Mouse (Mus musculus): Measurements from ENCODE around the gene Fdxr.

The Fdxr gene

DNA sequence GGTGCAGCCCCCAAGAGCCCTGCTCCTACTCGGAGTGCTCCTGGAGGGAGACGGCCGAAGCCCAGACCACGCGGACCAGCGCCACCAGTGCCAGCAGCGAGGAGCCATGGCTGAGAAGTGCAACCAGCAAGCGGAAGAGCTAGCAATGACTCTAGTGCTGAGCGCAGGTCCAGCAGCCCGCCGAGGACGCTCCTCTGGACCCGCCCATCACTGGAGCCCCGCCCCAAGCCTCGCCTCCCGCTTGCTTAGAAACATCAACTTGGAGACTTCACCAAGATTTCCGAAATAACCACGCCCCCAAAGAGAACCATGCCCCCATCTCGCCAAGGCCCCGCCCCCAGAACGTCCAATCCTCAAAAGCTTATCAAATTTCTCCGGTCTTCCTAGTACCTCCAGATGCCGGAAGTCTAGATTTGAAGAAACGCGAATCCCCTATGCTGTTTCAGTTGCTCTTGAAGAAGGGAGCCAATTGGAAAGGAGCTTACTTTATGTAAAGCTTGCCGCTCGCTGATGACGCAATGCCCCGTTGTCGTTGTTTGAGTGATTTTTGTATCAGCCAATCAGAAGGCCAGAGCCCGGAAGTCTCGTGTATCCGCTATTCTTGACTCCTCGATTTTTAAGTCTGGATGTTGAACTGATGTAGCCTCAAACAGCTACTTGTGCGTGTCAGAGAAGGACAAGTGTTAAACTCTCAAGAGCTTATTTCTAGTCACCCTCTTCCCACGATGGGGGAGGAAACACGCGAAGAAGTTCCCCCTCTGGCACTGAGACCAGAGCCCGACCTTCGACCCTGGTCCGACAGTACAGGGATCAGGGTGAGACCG is at the start of gene Fdxr:
TSS of gene Fdxr (minus strand) at position 271 of the 824 bp plus-strand sequence.
- peak; percentile 99 for DNase-seq

DNA sequence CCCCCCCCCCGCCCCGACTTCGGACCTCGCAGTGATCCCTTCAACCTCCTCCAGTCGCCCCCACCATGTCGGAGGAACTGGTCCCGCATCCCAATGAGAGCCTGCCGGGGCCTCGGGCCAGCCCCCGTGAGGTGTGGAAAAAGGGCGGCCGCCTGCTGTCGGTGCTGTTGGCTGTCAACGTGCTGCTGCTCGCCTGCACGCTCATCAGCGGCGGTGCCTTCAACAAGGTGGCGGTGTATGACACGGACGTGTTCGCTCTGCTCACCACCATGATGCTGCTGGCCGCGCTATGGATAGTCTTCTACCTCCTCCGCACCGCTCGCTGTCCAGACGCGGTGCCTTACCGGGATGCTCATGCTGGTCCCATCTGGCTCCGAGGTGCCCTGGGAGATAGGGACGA is 46.5 kb upstream of the Fdxr start:
- no peak for DNase-seq

DNA sequence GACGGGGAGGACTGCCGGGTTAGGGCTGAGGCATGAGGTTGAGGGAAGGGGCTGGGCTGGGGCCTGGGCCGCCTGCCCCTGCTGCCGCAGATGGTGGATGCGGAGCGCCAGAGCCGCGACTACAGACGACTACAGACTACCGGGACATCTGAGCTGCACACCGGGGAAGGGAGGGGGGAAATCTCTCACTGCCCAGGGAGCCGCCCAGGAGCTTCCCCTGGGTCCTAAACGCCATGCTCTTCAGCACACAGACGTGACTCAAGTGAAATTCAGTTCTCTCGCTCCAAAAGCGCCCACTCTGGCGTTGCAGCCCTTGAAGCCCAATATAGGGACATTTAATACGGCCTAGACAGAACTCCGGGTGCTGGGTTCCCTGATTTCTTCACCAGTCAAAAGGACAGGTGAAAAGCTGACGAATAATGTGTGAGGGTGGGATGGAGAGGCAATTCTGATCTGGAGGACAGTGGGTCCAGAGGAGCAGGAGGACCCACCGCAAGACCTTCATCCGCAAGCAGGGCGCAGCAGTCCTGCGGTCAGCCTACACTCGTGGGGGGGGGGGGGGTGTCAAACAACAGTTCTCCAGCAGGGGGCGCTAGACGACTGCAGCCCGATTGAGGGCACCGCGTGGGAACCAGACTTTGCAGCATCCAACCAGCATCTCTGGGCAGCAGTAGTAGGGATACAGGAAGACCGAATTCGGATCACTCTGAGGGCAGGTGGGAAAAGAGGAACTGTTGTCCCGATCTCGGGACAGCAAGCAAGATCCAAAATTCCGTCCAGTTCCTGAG is 45.2 kb upstream of the Fdxr start, which contains the start of gene Ush1g:
TSS of gene Ush1g (minus strand) at position 136 of the 788 bp plus-strand sequence.
- DNase-seq, result peak; percentile 75

DNA sequence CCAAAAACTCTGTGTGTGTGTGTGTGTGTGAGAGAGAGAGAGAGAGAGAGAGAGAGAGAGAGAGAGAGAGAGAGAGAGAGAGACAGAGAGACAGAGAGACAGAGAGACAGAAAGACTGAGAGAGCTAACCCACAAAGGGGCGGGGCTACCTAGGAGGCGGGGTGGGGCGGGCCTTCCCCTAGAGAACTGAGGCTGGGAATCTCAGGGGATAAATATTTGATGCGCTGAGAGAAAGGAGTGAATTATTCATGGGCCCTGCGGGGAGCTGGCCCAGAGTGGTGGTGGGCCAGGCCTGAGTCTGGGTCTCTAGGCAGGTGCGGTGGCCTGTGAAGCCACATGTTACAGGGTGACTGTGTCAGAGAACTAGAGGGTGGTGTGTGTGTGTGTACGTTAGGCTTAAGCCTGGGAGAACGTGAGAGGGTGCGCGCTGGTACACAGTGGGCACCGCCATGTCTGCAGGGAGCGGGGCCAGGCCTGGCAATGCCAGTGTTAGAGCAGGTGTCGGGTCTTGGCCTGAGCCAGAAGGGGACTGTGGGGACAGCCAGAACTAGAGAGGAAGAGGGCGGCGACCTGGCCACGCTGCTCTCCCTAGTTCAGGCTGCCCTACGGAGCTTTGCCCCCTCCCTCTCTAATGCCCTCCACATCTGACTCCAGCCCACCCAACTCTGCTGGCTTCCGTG is 43.0 kb upstream of the Fdxr start:
- no peak for DNase-seq

DNA sequence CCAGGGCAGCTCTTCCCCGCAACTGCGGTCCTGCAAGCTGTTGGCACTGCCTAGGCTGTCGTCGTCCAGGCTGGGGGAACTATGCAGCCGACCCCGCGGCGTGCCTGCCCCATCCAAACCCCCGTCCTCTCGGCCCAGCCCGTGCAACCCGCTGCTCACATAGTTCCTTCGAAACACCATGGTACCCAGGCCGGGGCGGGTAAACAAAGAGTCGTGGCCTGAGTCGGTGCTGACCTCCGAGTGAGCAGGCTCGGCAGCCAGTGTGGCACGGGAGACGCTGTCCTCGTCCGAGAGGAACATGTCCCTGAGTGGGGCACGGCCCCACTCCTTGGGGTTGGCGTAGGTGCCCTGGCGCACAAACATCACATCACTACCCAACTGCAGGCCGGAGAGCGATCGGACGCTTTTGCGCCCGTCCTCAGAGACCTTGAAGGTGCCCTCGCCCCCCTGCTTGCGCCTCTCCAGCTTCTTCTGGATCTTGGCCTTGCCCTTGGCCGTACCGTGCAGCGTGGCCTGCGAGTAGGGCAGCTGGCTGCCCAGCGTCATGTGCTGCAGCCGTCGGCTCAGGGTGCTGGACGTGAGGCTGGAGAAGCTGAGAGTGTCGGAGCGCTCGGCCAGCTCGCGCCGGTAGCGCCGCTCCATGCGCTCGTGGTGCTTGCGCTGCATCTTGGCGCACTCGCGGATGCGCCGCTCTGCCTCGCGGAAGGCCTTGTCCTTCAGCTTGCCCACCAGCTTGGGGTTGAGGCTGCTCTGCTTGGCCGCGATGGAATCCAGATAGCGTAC is 41.6 kb upstream of the Fdxr start:
- DNase-seq, result no peak

DNA sequence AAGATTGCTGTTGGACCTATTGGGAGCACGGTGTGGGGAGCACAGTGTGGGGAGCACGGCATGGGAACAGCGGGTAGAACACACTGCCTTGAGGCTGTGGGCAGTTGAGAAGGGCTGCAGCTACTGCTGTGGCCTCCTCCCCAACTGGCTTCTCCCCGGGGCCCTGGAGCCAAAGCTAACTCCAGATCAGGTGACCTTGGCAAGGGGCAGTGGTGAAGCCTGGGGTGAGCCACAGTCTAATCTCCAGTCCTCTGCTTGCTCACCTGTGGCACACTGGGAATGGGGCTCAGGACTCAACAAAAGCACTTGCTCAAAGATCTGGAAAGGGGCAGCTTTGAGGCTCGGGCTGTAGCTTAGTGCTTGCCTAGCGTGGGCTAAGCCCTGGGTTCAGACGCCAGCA is 40.4 kb upstream of the Fdxr start:
- no peak for DNase-seq

DNA sequence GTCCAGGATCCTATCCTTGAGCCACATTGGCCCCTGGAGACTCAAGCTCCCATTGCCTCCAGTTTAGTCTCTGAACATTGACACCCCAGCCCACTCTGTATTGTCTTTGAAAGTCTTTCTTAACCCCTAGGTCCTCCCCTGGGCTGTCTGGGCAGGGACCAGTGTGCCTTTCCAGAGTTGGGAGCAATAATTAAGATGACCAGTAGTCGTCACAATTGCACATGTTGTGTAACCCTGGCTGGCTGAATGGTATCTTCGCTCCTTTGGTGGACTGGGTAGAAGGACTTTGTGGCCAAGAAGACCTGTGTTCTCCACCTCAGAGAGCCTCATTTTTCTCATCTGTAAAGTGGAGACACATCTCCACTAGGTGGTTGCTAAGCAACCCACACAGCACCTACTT is 37.4 kb upstream of the Fdxr start:
- DNase-seq, result no peak

DNA sequence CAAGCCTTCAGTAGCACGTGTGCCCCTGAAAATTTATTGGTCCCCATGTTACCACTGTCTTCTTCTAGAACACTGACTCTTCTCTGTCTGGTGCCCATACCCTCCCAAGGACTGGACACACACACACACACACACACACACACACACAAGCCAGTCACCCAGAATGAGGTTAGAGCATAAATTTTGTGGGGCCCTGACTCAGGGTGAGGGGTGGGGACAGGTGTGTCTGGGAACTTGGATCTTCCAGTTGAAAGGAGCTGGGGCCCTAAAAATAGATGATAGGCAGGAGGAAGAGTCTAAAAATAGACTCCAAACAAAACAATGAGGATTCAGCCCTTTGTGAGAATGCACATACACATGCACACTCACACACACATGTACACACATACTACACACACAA is 31.9 kb upstream of the Fdxr start:
- DNase-seq, result no peak

DNA sequence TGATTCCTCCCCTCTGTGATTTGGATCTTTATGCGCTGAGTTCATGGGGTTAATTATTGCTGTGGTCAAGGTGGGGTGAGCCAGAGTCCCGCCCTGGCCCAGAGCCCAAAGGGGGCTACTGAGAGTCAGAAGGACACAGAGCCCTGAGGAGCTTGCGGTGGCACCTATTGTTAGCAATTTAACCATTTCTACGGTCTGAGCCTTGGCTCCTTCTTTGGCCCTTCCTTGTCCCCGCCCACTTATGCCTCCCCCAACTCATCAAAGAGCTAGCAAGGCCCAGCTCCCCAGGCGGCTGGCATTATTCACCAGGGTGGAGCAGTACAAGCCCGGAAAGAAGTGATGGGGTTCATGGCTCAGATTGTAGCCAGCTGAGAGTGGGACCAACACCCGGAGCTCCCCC is 30.0 kb upstream of the Fdxr start, which contains the start of gene Otop2:
TSS of gene Otop2 (plus strand) at position 301 of the 400 bp plus-strand sequence.
- DNase-seq, result no peak

DNA sequence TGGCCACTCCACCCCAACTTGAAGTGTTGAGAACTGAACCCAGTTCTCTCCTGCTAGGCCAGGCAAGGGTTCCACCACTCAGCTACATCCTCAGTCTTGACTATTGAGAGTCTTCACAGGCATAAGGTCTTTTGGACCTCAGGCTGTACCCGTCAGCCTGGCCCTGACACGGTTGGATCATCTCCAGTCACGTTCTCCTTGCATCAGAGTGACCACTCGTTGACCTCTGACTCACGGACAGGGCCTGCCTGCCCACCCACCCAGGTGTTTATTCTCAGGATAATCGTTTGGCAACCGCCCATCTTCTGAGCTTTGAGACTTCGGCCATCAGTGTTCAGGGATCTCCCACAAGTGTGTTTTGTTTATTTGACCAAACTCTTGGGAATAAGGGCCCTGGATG is 26.3 kb upstream of the Fdxr start:
- DNase-seq, result no peak

DNA sequence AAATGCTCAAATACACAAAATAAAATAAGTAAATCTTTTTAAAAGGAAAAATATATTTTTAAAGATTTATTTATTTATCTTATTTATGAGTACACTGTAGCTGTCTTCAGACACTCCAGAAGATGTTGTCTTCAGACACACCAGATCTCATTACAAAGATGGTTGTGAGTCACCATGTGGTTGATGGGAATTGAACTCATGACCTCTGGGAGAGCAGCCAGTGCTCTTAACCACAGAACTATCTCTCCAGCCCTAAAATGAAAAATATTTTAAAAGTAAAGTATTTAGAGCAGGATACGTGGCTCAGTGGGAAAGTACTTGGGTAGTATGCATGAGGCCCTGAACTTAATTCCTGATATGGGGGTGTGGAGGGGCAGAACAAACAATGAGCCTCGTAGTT is 24.5 kb upstream of the Fdxr start:
- DNase-seq, result no peak

DNA sequence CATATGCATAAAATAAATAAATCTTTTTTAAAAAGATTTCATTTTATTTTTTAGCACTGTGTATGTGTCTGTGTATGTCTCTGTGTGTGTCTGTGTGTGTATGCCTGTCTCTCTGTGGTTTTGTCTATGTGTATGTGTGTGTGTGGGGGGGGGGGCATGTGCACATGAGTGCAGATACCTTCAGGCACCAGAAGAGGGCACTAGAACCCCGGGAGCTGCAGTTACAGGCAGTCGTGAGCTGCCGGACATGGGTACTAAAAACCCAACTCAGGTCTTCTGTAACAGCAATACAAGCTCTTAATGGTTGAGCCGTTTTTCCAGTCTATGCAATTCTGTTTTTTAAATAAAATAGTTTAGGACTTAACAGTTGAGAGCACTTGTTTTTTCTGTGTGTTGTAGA is 23.9 kb upstream of the Fdxr start:
- DNase-seq, result no peak

DNA sequence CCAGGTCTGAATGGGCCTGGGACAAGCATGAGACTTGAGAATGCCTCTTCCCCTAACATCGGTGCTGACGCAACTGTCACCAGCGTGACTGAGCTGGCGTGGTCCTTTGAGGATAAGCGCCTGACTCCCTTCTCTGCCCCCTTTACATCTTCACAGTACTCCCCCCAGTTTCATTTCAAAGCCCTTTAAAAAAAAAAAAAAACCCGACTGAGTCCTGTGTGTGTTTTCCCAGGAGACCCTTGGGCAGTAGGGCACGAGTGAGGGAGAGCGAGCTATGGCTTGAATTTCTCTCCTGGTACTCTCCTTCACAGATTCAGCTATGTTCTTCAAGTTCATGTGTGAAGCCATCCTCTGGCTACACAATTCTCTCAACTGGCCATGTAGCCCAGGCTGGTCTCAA is 21.3 kb upstream of the Fdxr start:
- DNase-seq, result no peak

DNA sequence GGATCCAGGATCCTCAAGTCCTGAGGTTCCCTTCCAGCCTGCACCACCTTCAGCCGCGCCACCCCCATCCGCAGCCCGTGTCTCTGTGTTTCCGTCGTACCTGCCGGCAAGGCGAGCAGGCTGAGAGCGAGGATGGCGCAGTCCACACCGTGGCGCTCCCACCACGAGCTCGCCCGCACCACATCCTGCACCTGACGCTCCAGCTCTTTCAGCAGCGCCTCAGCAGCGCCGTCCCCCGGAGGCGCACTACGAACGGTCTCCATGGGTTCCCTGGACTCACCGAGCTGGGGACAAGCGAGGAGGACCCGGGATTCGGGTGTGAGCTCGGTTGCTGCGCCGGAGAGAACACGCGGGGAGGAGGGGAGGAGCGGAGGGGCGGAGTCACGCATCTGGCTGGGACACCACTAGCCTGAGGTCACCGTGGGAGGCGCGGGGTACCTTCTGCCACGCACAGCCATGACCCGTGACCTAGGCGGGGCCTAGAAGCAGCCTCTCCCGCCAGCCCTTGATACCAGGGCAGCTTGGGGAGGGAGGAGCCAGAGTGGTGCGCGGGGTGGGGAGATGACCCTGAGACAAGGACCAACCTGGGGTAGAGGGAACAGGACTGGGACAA is 20.5 kb upstream of the Fdxr start, which contains the start of gene Fads6:
TSS of gene Fads6 (minus strand) at position 450 of the 613 bp plus-strand sequence.
- DNase-seq, result peak; percentile 72

DNA sequence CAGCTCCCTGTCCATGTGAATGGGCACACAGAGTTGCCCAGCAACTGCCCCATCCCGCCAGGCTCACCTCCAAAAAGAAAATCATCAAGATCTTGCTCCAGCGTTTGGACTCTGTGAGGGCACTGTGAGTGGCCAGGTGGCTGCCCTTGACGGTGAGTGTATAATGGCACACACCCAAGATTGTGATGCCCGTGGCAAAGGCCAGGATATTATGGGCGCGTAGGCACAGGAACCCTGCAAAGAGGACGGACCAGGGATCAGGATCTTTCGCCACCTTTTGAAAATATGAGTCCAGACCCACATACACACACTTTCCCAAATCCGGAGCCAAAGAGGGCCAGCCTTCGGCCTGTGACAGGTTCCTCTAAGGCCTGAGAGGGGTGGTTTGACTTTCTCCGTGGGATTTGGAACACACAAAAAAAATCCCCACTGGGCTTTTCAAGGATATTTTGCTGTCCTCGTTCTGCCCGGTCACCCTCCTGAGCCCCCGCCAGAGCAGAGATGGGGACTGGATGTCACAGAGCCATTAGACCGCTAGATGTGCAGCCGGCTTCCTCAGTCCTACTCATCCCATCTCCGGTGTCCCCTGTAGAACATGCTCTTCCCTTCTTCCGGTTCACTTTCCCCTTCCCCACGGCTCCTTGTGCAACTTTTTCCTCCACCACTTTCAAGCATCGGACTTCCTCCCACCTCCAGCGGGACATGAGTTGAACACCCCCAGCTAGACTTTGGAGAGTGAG is 19.8 kb upstream of the Fdxr start:
- no peak for DNase-seq

DNA sequence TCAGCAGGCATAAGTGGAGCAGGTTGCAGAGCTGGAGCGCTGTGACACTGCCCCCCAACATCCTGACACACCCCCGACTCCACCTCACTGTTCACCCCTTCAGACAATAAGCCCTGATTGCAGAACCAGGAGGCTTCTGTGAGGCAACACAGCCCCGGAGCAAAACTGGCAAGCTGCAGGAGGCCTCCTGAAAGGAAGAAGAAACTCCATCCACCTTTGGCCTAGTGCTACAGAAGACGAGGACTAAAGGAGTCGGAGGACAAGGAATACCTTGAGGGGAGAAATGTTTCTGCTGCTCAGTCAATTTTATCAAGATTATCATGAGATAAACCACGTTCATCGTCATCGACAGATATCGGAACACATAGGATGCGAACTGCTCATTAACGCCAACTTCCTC is 19.1 kb upstream of the Fdxr start:
- DNase-seq, result no peak

DNA sequence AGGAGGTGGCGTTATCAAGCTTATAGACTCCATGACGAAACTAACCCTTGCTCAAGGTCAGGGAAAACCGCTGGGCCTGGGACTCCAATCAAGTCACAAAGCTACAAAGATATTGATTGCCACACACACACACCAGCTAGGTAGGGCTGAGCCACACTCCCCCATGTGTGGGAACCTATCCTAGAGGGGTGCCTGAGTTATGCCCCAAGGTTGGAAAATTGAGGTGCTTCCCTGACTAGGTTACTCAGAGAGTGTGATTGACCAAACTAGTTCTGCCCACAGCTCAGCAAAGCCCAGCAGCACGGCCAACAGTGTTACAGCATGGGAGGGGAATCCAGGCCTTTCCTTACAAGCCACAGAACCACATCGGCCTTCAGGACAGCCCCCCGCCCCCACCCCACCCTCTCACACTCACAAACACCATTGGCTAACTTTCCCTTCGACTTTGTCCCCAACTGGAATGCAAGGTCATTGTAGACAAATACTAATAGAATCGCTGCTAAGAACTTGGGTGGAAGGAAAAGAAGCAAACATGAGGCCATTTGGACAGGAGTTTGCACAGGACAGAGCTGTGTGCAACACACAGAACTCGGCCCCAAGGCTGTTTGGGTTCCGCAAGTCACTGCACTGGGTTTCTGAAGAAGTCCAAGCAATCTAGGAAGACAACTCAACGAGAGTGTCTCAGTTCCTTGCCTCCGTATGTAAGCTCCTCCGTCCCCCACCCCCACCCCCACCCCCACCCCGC is 16.0 kb upstream of the Fdxr start:
- DNase-seq, result no peak

DNA sequence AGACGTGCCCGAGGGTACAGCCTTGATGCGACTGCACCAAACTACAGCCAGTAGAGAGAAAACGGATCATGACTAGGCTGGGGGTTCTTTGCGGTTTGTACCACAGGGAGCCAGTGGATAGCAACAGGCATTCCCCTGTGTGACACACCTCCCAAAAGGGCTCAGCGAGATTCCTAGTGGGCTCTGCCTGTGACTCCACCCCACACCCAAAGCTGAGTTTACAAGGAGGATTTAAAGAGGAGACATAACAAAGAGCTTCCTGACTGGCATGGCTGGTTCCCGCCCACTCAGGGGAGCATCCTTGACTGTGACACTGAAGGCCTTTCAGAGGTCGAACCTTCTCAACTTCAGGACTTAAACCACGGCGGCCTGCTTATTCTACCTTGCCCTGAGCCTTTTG is 14.7 kb upstream of the Fdxr start:
- no peak for DNase-seq

DNA sequence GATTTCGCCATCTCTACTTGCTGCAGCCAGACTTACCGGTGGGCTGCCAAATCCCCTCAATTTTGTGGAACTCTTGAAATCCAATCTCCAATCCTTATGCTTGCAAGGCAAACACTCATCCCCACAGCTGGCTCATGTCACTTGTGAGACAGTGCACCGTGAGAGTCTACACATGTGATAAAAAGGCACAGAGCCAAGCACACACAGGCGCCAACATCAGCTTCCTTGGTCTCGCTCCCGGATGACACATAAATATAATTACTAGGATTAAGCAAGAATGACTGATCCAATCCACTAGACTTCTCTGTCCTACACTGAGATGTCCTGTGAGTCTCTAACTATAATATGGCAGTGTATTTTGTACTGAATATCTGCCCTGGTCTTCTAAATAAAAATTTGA is 14.1 kb upstream of the Fdxr start:
- peak; percentile 89 for DNase-seq

DNA sequence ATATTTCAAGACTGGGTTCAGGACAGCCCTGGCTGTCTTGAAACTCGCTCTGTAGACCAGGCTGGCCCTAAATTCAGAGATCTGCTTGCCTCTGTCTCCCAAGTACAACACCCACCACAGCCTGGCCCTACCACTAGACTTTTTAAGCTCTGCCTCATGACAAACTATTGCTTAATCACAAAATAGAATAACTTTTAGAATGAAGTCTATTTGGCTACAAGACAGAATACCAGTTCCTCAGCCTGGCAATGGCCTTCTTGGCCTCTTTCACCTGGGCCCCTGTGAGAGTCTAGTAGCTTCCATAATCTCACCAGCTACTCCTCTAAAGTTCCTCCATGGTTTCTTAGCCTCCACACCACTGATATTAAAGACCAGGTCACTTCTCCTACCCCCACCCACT is 13.5 kb upstream of the Fdxr start:
- no peak for DNase-seq

DNA sequence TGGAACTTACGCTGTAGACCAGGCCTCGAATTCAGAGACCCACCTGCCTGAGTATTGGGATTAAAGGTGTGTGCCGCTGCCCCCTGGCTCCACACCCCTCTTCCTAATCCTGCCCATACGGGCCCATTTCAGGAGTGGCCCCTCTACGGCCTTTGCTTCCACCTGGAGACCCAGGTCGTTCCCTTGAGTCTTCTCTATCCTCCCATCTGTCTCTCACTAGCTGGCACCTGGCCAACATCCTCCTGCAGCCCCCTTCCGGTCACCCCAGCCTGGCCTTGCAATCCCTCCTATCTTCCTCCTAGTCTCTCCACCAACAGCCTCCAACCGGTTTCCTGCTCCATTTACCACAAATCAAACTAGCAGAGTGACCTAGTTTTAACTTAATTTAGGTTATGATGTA is 13.0 kb upstream of the Fdxr start:
- DNase-seq, result peak; percentile 66
